ENCODE assay signal across 7 mouse cellular contexts in the genomic region with DNA sequence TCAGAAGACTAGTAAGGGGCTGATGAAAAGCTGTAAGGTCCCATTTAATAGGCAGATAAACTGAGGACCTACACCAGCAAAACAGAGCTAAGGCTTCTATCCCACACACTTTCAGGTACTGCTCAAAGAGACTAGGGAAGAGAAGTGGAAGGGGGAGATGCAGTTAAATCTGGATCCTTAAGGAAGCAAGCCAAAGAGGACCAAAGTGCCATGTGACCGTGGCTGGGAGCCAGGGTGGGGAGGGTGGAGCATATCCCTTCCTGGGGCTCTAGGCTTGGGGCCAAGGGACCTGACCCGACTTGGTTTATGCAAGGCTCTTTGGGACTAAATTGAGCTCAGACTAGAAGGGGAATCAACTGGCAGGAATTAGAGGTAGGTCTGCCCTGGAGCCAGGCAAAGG. TPM values are rescaled to one million over a fixed set of nuclear protein-coding genes. Genes with fewer than 3 reads are reported as not detected.
DNase-seq lines count a peak whose midpoint lies in the region; ATAC-seq and TF ChIP-seq lines count a peak whose summit lies in the region.

No protein-coding gene starts in this region.

- H3K27ac ChIP-seq in hindbrain, postnatal 0 days = peak overlapping the region; percentile 76; the same call in 1 of the 2 replicates
- H3K27ac ChIP-seq in liver, embryonic 15.5 days (replicated peaks) = no peak overlapping the region

- H3K4me2 ChIP-seq in hindbrain, postnatal 0 days (ENCODE audit: low read depth, low read length) = peak overlapping the region; percentile 81
- H3K4me2 ChIP-seq in liver, embryonic 15.5 days = 0 out of 2 replicates have a peak overlapping the region, but pooled peaks have one; percentile 79

- no peak for TF ChIP-seq CTCF in hindbrain, postnatal 0 days (IDR thresholded peaks at IDR 0.05; ENCODE audit: low read depth)

- peak overlapping the region; percentile 82; the same call in 1 of the 2 replicates for H3K9ac ChIP-seq in hindbrain, postnatal 0 days (replicated peaks; ENCODE audit: low read length)
- no peak overlapping the region for H3K9ac ChIP-seq in liver, embryonic 15.5 days

- peak overlapping the region; percentile 55; the same call in 1 of the 2 replicates for H3K4me3 ChIP-seq in hindbrain, postnatal 0 days (ENCODE audit: low read length)
- H3K4me3 ChIP-seq in liver, embryonic 15.5 days (replicated peaks) = no peak overlapping the region

- no peaks in the 10 kb centered on the region for H3K27me3 ChIP-seq in hindbrain, postnatal 0 days (ENCODE audit: insufficient read depth, low read length)
- 0 out of 2 replicates have a peak, but pooled peaks cover 3% of the 10 kb centered on the region for H3K27me3 ChIP-seq in liver, embryonic 15.5 days

- no peaks in the 10 kb centered on the region for H3K9me3 ChIP-seq in hindbrain, postnatal 0 days (ENCODE audit: low read length)
- no peaks in the 10 kb centered on the region for H3K9me3 ChIP-seq in liver, embryonic 15.5 days (replicated peaks)

- H3K4me1 ChIP-seq in hindbrain, postnatal 0 days (ENCODE audit: insufficient read depth, low read length) = peaks cover 14% of the 10 kb centered on the region; the same call in 1 of the 2 replicates
- H3K4me1 ChIP-seq in liver, embryonic 15.5 days (replicated peaks) = peaks cover 33% of the 10 kb centered on the region

- H3K36me3 ChIP-seq in hindbrain, postnatal 0 days (ENCODE audit: insufficient read depth, low read length) = peaks cover 10% of the 10 kb centered on the region
- H3K36me3 ChIP-seq in liver, embryonic 15.5 days (replicated peaks) = no peaks in the 10 kb centered on the region

- DNase-seq in adrenal gland, adult (ENCODE audit: inconsistent age in 2 of 2, low spot score in 1 of 2) = peak; percentile 81 to 91
- DNase-seq in cerebellum, adult 18-20 months = peak; percentile 38 to 51
- peak; percentile 74 for DNase-seq in gastrocnemius, postnatal 14 days
- DNase-seq in hindbrain, postnatal 0 days (ENCODE audit: low spot score) = peak; percentile 67
- DNase-seq in ovary, postnatal 14 days (ENCODE audit: low spot score) = peak; percentile 47
- DNase-seq in frontal cortex, postnatal 25 days (ENCODE audit: low spot score in 2 of 2) = no peak

- intact Hi-C loops in gastrocnemius, postnatal 14 days (cut with DNase I; ENCODE audit: low total_unique reads) = no loop called here

- WGBS in hindbrain, postnatal 0 days = 33% methylated on average over 2 of the region's 2 CpGs
- WGBS in liver, embryonic 15.5 days (ENCODE audit: insufficient replicate concordance) = 50% methylated on average over 2 of the region's 2 CpGs

- ATAC-seq in hindbrain, postnatal 0 days = no peak
- no peak for ATAC-seq in liver, embryonic 15.5 days (ENCODE audit: insufficient read depth)

RNA-seq across cellular contexts. Expression of a gene that starts 0.5 kb away (rescaled TPM):
- 10 to 100 TPM; 28.7 to 31.9 TPM for total RNA-seq in gastrocnemius, postnatal 14 days (2021)
- total RNA-seq in hindbrain, postnatal 0 days (2014; rRNA removed) = 96.5 and 105 TPM in 2 replicates
- 109 and 111 TPM in 2 replicates for polyA plus RNA-seq in hindbrain, postnatal 0 days (2015; fragmentation: Nextera tagmentation; extraction: Ambion mirVana)
- polyA plus RNA-seq in liver, embryonic 15.5 days (2015; fragmentation: Nextera tagmentation; extraction: Ambion mirVana) = 18.2 and 21.1 TPM in 2 replicates

RNA-seq across cellular contexts. Expression of a gene that starts 17.5 kb away (rescaled TPM):
- total RNA-seq in gastrocnemius, postnatal 14 days (2021) = 1 to 10 TPM; 5.1 to 6.8 TPM
- total RNA-seq in hindbrain, postnatal 0 days (2014; rRNA removed) = 14.6 and 17.9 TPM in 2 replicates
- polyA plus RNA-seq in hindbrain, postnatal 0 days (2015; fragmentation: Nextera tagmentation; extraction: Ambion mirVana) = 8.6 and 8.9 TPM in 2 replicates
- 5.2 and 5.4 TPM in 2 replicates for polyA plus RNA-seq in liver, embryonic 15.5 days (2015; fragmentation: Nextera tagmentation; extraction: Ambion mirVana)

RNA-seq across cellular contexts. Expression of a gene that starts 33.4 kb away (rescaled TPM):
- 10 to 100 TPM; 14.4 to 15.8 TPM for total RNA-seq in gastrocnemius, postnatal 14 days (2021)
- 26.2 and 33.1 TPM in 2 replicates for total RNA-seq in hindbrain, postnatal 0 days (2014; rRNA removed)
- 57.5 and 61.8 TPM in 2 replicates for polyA plus RNA-seq in hindbrain, postnatal 0 days (2015; fragmentation: Nextera tagmentation; extraction: Ambion mirVana)
- polyA plus RNA-seq in liver, embryonic 15.5 days (2015; fragmentation: Nextera tagmentation; extraction: Ambion mirVana) = 17.8 and 18.7 TPM in 2 replicates

RNA-seq across cellular contexts. Expression of a gene that starts 33.6 kb away (rescaled TPM):
- total RNA-seq in gastrocnemius, postnatal 14 days (2021) = 10 to 100 TPM; 66.6 to 66.9 TPM
- 178 and 195 TPM in 2 replicates for total RNA-seq in hindbrain, postnatal 0 days (2014; rRNA removed)
- polyA plus RNA-seq in hindbrain, postnatal 0 days (2015; fragmentation: Nextera tagmentation; extraction: Ambion mirVana) = 475 and 479 TPM in 2 replicates
- polyA plus RNA-seq in liver, embryonic 15.5 days (2015; fragmentation: Nextera tagmentation; extraction: Ambion mirVana) = 188 and 202 TPM in 2 replicates

RNA-seq across cellular contexts. Expression of a gene that starts 37.4 kb away (rescaled TPM):
- 10 to 100 TPM in 1 of 2 experiments, 1 to 10 TPM in 1; 9.9 to 10.7 TPM for total RNA-seq in gastrocnemius, postnatal 14 days (2021)
- total RNA-seq in hindbrain, postnatal 0 days (2014; rRNA removed) = 34.4 and 34.6 TPM in 2 replicates
- 12.3 and 12.8 TPM in 2 replicates for polyA plus RNA-seq in hindbrain, postnatal 0 days (2015; fragmentation: Nextera tagmentation; extraction: Ambion mirVana)
- polyA plus RNA-seq in liver, embryonic 15.5 days (2015; fragmentation: Nextera tagmentation; extraction: Ambion mirVana) = 7.8 and 10.3 TPM in 2 replicates

Comparison
In these comparisons a context has a peak if more than half of its experiments do, and no peak if none do; other contexts are left out.
1. DNase-seq: peak in adrenal gland, adult (2 of 2), cerebellum, adult 18-20 months (2 of 2), gastrocnemius, postnatal 14 days (single experiment), hindbrain, postnatal 0 days (single experiment) and ovary, postnatal 14 days (single experiment); none in frontal cortex, postnatal 25 days (0 of 2).